Mouse (Mus musculus): ENCODE measurements at regions not wholly inside any gene's neighbourhood (a gene's known extent, or its start where the extent isn't known, plus 50 kb on each side); places are given as distances from the start of the nearest gene placed in this dataset.

DNA sequence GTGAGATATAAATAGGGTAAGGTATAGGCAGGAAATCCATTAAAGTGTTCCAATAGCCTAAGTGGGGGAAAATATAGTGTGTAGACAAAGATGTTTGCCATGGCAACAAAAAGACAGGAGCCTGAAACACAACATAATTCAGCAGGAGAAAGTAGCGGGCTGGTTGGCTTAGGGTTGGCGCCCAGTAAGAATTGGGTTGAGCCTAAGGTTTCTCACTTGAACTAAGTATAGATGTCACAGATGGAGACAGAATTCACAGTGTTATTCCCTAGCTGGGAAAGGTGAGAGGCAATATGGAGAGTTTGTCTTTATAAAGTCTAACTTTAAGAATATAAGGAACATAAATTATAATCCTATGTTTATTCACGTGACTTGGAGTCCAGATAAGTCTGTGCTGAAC is 64.8 kb upstream of the Ogfrl1 start:
- Histone ChIP-seq H3K4me3 (no peak overlapping the region), H3K27ac (0 out of 2 replicates have a peak overlapping the region, but pooled peaks have one; percentile 55)
- no peak for DNase-seq (ENCODE audit: low spot score in 2 of 2)
- no peak for TF ChIP-seq CTCF (conservative IDR thresholded peaks at IDR 0.05)

DNA sequence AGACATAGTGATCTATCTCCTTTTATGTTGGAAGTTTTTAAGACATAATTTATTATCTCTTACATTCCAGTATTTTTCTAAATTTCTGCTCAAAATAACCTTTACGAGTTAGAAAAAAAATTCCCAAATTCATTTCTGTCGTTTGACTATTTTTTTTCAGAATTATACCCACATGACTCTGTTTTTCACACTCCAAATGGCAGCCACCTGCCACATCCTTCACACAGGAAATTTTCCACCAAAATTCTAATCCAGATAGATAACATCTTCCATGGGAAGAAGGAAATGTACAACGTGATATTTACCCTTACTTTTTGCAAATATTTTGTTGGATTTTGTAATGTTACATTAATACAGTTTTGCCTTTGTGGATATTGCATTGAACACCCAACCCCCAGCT is 66.5 kb upstream of the Ogfrl1 start:
- Histone ChIP-seq H3K4me3 (no peak overlapping the region), H3K27ac (peak overlapping the region; percentile 69)
- TF ChIP-seq CTCF (conservative IDR thresholded peaks at IDR 0.05) = no peak
- peak; percentile 42 to 59 for DNase-seq (ENCODE audit: low spot score in 2 of 2)

DNA sequence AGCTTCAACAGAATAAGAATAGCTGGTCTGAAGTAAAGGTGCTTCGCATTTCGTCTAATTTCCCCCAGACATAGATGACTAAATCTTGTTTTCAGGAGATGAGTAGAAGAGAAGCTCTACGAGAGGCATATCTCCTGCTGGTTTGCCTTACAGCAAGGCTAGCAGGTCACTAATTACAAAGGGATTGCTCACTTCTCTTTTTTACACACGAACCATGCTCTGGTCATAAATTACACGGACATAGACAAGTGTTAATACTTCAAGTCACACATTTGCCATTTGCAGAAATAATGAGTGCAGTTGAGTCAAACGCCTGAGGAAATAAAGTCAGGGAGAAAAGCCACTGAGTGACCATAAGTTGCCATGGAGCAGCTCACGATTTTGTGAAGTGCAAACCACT is 68.8 kb upstream of the Ogfrl1 start:
- Histone ChIP-seq H3K4me3 (no peak overlapping the region), H3K27ac (no peak overlapping the region)
- no peak for TF ChIP-seq CTCF (conservative IDR thresholded peaks at IDR 0.05)
- no peak for DNase-seq (ENCODE audit: low spot score in 2 of 2)

DNA sequence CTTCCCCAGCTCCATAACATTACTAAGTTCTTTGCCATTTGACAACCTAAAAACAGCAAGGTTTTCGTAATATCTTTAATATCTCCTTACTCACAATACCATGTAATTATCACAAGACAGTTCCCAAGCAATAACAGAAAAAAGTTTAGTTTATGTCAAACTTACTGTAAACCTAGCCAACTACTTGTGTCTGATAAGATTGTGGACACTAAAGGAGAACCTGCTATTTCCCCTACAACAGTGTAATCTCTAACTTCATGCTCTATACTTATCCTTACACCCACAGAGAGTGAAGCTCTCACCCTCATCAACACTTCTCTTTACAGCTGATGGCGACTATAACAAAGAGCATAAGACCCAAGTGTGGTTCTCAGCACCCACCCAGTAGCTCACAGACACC is 69.8 kb upstream of the Ogfrl1 start:
- no peak overlapping the region for H3K4me3 ChIP-seq
- no peak for TF ChIP-seq CTCF (conservative IDR thresholded peaks at IDR 0.05)

DNA sequence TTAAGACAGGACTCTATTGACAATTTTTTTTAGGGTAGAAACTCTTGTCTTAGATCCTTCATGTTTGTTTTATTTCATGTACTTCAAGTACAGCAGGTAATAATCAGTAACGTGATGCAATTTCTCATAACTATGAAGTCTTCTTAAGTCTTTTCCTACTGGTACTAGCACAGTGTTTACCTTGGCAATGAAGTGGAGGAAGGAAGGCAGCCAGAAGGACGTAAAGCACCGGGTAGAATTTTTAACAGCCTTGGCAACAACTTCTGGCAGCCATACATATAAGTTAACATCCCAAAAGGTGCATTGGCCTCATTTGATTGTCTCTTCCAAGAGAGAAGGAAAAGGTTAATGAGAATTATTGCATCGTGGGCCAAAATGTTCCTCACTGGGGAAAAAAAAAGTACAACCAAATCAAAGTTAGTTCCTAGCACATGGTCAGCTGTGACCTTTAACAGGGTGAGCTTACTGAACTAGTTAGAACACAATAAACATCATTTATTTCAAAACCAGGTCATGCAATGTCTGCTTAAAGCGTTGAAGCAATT is 83.3 kb upstream of the Ogfrl1 start:
- DNase-seq (ENCODE audit: low spot score in 2 of 2) = no peak
- Histone ChIP-seq H3K27ac (no peak overlapping the region), H3K4me3 (no peak overlapping the region)
- no peak for TF ChIP-seq CTCF (conservative IDR thresholded peaks at IDR 0.05)

More for the DNA sequence above, 69.8 kb upstream of the Ogfrl1 start:
- no peak for DNase-seq (ENCODE audit: low spot score in 2 of 2)
- no peak overlapping the region for H3K27ac ChIP-seq

DNA sequence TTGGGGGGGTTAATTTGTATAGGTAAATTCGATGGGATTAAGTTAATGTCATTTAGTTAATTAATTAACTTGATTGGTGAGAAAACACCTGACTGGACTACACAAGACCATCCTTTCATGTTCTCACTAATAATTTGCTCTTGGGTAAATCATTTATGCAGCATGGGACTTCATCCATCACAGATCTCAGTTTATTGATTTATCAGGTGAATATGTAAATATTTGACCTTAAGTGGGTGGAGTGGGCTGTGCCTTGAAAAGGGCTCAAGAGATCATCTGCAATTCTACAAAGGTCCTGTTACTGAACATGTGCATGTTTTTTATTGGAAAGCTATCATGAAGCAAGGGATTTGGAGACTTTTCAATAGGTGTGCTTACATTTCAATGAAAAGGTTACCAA is 87.0 kb upstream of the Ogfrl1 start:
- H3K27ac ChIP-seq = no peak overlapping the region
- no peak overlapping the region for H3K4me3 ChIP-seq
- no peak for DNase-seq (ENCODE audit: low spot score in 2 of 2)
- TF ChIP-seq CTCF (conservative IDR thresholded peaks at IDR 0.05) = no peak

DNA sequence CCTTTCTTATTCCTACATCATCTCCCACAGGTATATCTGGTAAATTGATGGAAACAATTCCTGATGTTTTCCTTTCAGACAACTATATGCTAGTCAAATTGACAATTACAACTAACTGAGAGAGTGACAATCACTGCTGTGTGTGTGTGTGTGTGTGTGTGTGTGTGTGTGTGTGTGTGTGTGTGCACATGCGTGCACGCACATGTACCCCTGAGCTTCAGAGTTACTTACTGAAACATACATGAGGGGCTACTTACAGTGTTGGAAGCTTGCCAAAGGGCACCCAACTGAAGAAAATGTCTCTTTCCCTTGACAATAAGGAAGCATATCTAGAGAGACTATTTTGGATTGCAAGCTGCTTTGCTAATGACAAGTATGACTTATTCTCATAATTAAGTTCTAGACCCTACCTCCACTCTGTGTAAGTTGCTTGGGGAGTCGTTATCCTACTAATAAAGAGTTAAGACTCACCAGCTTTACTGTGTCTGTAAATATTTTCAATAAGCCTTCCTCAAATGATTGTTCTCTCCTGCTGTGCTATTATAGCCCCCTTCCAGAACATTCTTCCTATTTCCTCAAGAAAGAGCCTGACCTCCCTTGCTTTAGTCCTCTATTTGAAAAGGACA is 87.7 kb upstream of the Ogfrl1 start:
- TF ChIP-seq CTCF (conservative IDR thresholded peaks at IDR 0.05) = no peak

DNA sequence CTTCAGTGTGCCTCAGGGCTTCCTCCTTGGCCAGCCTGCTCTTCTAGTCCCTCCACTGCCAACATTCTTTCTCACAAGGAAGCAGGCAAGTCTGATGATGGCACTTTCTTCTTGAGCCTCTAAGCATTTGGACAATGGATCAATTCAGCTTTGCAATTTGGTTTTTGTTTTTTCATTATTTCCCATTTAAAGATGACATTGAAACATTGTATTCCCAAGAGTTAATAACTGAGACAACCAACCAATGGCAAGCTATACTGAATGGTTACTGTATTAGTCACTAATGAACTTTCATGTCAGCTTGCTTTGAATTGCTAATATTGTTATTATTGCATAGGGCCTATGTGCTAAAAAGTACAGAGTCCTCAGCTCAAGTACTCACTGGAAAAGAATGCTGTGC is 89.5 kb upstream of the Ogfrl1 start:
- no peak for DNase-seq (ENCODE audit: low spot score in 2 of 2)
- TF ChIP-seq CTCF (conservative IDR thresholded peaks at IDR 0.05) = no peak
- Histone ChIP-seq H3K27ac (no peak overlapping the region), H3K4me3 (no peak overlapping the region)

More for the DNA sequence above, 87.7 kb upstream of the Ogfrl1 start:
- DNase-seq (ENCODE audit: low spot score in 2 of 2) = no peak
- no peak overlapping the region for H3K4me3 ChIP-seq
- no peak overlapping the region for H3K27ac ChIP-seq

DNA sequence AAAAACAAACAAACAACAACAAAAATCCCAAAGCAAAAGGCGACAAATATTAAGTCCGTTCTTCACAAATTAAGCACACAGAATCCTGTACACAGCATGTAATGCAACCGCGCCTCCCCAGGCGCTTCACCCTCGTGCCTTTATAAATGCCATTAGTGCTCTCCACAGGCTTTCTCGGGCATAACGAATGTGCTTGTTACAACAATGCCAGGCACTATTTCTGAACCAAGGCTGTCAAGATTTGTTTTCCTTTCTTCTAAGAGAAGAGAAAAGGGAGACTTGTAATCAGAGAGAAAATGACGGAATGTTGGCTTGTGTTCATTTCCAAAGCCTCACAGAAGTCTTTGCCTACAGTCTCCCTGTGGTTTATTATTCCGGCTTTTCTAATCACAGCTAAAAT is 93.1 kb upstream of the Ogfrl1 start:
- peak overlapping the region; percentile 25; the same call in 1 of the 2 replicates for H3K4me3 ChIP-seq
- TF ChIP-seq CTCF (conservative IDR thresholded peaks at IDR 0.05) = peak; percentile 52

DNA sequence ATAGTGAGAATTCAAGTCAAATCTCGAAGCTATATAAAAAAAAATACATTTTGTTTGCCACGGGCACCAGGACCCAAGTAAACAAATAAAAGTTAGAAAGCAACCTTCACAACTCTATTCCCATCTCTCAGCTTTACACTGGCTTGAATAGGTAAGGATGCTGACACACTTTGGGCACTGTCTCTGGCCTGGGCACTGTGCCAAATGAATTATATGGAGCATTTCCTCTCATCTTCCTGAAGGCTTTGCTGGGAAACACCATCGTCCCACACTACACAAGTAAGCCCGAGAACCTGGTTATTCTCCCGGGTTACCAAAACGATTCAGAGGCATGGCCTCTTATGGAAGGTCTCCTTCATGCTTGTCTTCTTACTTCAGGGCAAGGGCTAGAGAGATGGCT is 93.5 kb upstream of the Ogfrl1 start:
- no peak for TF ChIP-seq CTCF (conservative IDR thresholded peaks at IDR 0.05)
- H3K4me3 ChIP-seq = no peak overlapping the region
- DNase-seq (ENCODE audit: low spot score in 2 of 2) = no peak
- H3K27ac ChIP-seq = 0 out of 2 replicates have a peak overlapping the region, but pooled peaks have one; percentile 18

More for the DNA sequence above, 93.1 kb upstream of the Ogfrl1 start:
- peak in 1 of 2 experiments; percentile 26 for DNase-seq (ENCODE audit: low spot score in 2 of 2)
- H3K27ac ChIP-seq = 0 out of 2 replicates have a peak overlapping the region, but pooled peaks have one; percentile 18

DNA sequence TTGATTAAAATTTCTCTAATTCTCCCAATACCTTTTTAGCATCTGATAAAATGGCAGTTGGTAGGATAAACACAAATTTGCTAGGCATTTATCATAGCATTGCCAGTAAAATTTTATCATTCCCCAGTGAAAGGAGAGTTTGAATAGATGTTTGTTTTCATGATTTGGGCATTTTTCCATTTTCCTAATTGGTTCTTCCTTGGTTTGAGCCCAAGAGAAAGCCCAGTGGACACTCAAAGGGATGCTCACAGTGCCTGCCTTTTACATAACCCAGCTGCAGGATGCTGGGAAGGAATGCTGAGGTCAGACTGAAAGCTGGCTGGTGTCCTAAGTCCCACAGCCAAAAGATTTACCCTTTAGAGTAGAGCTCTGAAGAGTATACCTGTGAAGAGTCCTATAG is 95.4 kb upstream of the Ogfrl1 start:
- no peak overlapping the region for H3K27ac ChIP-seq
- TF ChIP-seq CTCF (conservative IDR thresholded peaks at IDR 0.05) = no peak
- no peak for DNase-seq (ENCODE audit: low spot score in 2 of 2)
- H3K4me3 ChIP-seq = no peak overlapping the region

DNA sequence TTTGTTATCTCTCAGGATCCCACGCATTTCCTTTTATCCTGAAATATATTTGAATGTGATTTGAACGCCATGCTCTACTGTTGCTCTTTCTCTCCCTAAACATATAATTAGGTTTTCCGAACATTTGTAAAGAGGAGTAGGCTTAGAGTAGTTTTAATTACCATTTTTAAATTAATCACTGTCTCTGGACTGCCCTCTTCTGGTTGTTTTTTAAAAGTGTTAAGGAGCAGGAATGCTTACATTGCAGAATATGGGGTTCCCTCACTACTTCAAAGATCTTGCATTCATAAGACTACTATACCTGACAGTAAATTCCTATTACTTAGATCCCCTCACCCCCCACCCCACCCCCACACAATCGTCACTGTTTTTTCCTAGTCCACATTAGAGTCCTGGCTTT is 97.8 kb upstream of the Ogfrl1 start:
- no peak for DNase-seq (ENCODE audit: low spot score in 2 of 2)
- Histone ChIP-seq H3K27ac (no peak overlapping the region), H3K4me3 (no peak overlapping the region; the same call in 1 of the 2 replicates)
- TF ChIP-seq CTCF (conservative IDR thresholded peaks at IDR 0.05) = peak; percentile 83

DNA sequence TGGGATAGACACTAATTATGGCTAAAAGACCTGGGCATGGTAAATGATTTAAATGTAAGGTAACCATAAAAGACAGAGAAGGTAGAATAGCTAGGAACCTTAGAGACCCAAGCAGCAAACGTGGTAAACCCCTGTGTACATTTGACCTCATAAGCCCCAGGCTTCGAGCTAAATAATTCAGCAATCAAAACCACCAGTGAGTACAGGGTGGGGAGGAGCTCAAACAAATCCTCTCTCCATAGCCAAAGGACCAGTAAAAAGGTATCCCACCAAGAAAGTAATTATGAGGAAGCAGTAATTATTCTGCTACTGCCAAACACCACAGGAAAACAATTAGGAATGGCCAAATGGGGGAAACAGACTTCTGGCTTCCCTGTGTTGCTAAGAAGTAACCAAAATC is 122.5 kb upstream of the Ogfrl1 start:
- Histone ChIP-seq H3K27ac (no peak overlapping the region), H3K4me3 (no peak overlapping the region)
- DNase-seq (ENCODE audit: low spot score in 2 of 2) = no peak
- TF ChIP-seq CTCF (conservative IDR thresholded peaks at IDR 0.05) = no peak

DNA sequence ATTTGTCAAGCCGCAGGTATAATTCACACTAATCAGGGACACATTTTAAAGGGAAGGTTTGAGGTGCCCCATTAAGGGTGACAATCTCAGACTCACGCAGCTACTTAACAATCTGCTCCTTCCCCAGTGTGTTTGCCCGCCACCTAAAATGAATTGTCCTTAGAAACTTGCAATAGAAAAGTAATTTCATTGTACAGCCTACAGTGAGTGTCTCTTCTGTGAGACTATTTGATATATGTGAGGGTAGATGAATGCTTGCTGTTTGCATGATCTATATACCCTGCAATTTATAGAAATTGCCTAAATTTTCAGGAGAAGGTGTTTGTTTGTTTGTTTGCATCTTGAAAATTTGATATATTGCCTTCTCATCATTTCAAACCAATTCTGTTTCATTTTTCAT is 135.1 kb upstream of the Ogfrl1 start:
- Histone ChIP-seq H3K4me3 (no peak overlapping the region), H3K27ac (no peak overlapping the region)
- TF ChIP-seq CTCF (conservative IDR thresholded peaks at IDR 0.05) = no peak
- no peak for DNase-seq (ENCODE audit: low spot score in 2 of 2)

Data from layer of hippocampus, adult 2 months (tissue).